Mouse (Mus musculus): ENCODE measurements at regions not wholly inside any gene's neighbourhood (a gene's known extent, or its start where the extent isn't known, plus 50 kb on each side); places are given as distances from the start of the nearest gene placed in this dataset.

GRCm38 (mm10) chr3:80546151-80546695 lies 256.4 kb downstream of the Gria2 start:
- no peak for DNase-seq (ENCODE audit: low spot score)

GRCm38 (mm10) chr3:80543783-80544182 lies 258.9 kb downstream of the Gria2 start:
- ATAC-seq (no peak), DNase-seq (ENCODE audit: low spot score) (no peak)
- H3K27ac ChIP-seq = no peak overlapping the region
- H3K36me3 ChIP-seq (ENCODE audit: insufficient read depth, low read length) = no peaks in the 10 kb centered on the region
- H3K9ac ChIP-seq (replicated peaks; ENCODE audit: low read length) = no peak overlapping the region
- no peaks in the 10 kb centered on the region for H3K9me3 ChIP-seq (ENCODE audit: low read length)
- no peaks in the 10 kb centered on the region for H3K4me1 ChIP-seq (ENCODE audit: insufficient read depth, low read length)
- H3K27me3 ChIP-seq (ENCODE audit: insufficient read depth, low read length) = no peaks in the 10 kb centered on the region
- no peak for TF ChIP-seq CTCF (IDR thresholded peaks at IDR 0.05; ENCODE audit: low read depth)
- no peak overlapping the region for H3K4me3 ChIP-seq (ENCODE audit: low read length)
- H3K4me2 ChIP-seq (ENCODE audit: low read depth, low read length) = no peak overlapping the region
- WGBS = 39% methylated on average over 1 of the region's 1 CpGs

More at GRCm38 (mm10) chr3:80546151-80546695, 256.4 kb downstream of the Gria2 start:
- no peaks in the 10 kb centered on the region for H3K36me3 ChIP-seq (ENCODE audit: insufficient read depth, low read length)
- H3K27me3 ChIP-seq (ENCODE audit: insufficient read depth, low read length) = no peaks in the 10 kb centered on the region
- H3K4me1 ChIP-seq (ENCODE audit: insufficient read depth, low read length) = no peaks in the 10 kb centered on the region
- TF ChIP-seq CTCF (IDR thresholded peaks at IDR 0.05; ENCODE audit: low read depth) = no peak
- no peak for ATAC-seq
- H3K9ac ChIP-seq (replicated peaks; ENCODE audit: low read length) = no peak overlapping the region
- no peak overlapping the region for H3K4me2 ChIP-seq (ENCODE audit: low read depth, low read length)
- H3K4me3 ChIP-seq (ENCODE audit: low read length) = no peak overlapping the region
- H3K9me3 ChIP-seq (ENCODE audit: low read length) = no peaks in the 10 kb centered on the region
- no peak overlapping the region for H3K27ac ChIP-seq

GRCm38 (mm10) chr3:80541382-80541781 lies 261.3 kb downstream of the Gria2 start:
- no peak for DNase-seq (ENCODE audit: low spot score)
- H3K4me3 ChIP-seq (ENCODE audit: low read length) = no peak overlapping the region
- H3K27me3 ChIP-seq (ENCODE audit: insufficient read depth, low read length) = no peaks in the 10 kb centered on the region
- H3K9ac ChIP-seq (replicated peaks; ENCODE audit: low read length) = no peak overlapping the region
- H3K4me1 ChIP-seq (ENCODE audit: insufficient read depth, low read length) = no peaks in the 10 kb centered on the region
- ATAC-seq = no peak
- H3K9me3 ChIP-seq (ENCODE audit: low read length) = no peaks in the 10 kb centered on the region
- H3K27ac ChIP-seq = no peak overlapping the region
- H3K4me2 ChIP-seq (ENCODE audit: low read depth, low read length) = no peak overlapping the region
- H3K36me3 ChIP-seq (ENCODE audit: insufficient read depth, low read length) = no peaks in the 10 kb centered on the region
- no peak for TF ChIP-seq CTCF (IDR thresholded peaks at IDR 0.05; ENCODE audit: low read depth)

GRCm38 (mm10) chr3:80533706-80534349 lies 268.8 kb downstream of the Gria2 start:
- no peak overlapping the region for H3K4me2 ChIP-seq (ENCODE audit: low read depth, low read length)
- no peaks in the 10 kb centered on the region for H3K9me3 ChIP-seq (ENCODE audit: low read length)
- H3K9ac ChIP-seq (replicated peaks; ENCODE audit: low read length) = no peak overlapping the region
- ATAC-seq = no peak
- no peaks in the 10 kb centered on the region for H3K4me1 ChIP-seq (ENCODE audit: insufficient read depth, low read length)
- H3K27me3 ChIP-seq (ENCODE audit: insufficient read depth, low read length) = no peaks in the 10 kb centered on the region
- H3K27ac ChIP-seq = no peak overlapping the region
- H3K36me3 ChIP-seq (ENCODE audit: insufficient read depth, low read length) = no peaks in the 10 kb centered on the region
- no peak overlapping the region for H3K4me3 ChIP-seq (ENCODE audit: low read length)
- WGBS = 73% methylated on average over 4 of the region's 4 CpGs
- no peak for TF ChIP-seq CTCF (IDR thresholded peaks at IDR 0.05; ENCODE audit: low read depth)
- no peak for DNase-seq (ENCODE audit: low spot score)

GRCm38 (mm10) chr3:80514026-80514425 lies 288.6 kb downstream of the Gria2 start:
- DNase-seq (ENCODE audit: low spot score) = peak; percentile 7
- Histone ChIP-seq H3K9me3 (ENCODE audit: low read length) (no peaks in the 10 kb centered on the region), H3K27ac (no peak overlapping the region), H3K4me2 (ENCODE audit: low read depth, low read length) (no peak overlapping the region), H3K36me3 (ENCODE audit: insufficient read depth, low read length) (no peaks in the 10 kb centered on the region), H3K4me3 (ENCODE audit: low read length) (no peak overlapping the region), H3K27me3 (ENCODE audit: insufficient read depth, low read length) (no peaks in the 10 kb centered on the region), H3K9ac (replicated peaks; ENCODE audit: low read length) (no peak overlapping the region), H3K4me1 (ENCODE audit: insufficient read depth, low read length) (no peaks in the 10 kb centered on the region)
- WGBS = 28% methylated on average over 1 of the region's 1 CpGs
- ATAC-seq = no peak
- no peak for TF ChIP-seq CTCF (IDR thresholded peaks at IDR 0.05; ENCODE audit: low read depth)

GRCm38 (mm10) chr3:80509185-80509584 lies 293.4 kb downstream of the Gria2 start:
- no peak for ATAC-seq
- 89% methylated on average over 1 of the region's 1 CpGs for WGBS

GRCm38 (mm10) chr3:80506701-80507100 lies 295.9 kb downstream of the Gria2 start:
- 20% methylated on average over 1 of the region's 1 CpGs for WGBS
- no peaks in the 10 kb centered on the region for H3K4me1 ChIP-seq (ENCODE audit: insufficient read depth, low read length)
- H3K4me2 ChIP-seq (ENCODE audit: low read depth, low read length) = no peak overlapping the region
- DNase-seq (ENCODE audit: low spot score) (no peak), ATAC-seq (no peak)
- no peaks in the 10 kb centered on the region for H3K9me3 ChIP-seq (ENCODE audit: low read length)
- no peaks in the 10 kb centered on the region for H3K36me3 ChIP-seq (ENCODE audit: insufficient read depth, low read length)
- H3K4me3 ChIP-seq (ENCODE audit: low read length) = no peak overlapping the region
- H3K27me3 ChIP-seq (ENCODE audit: insufficient read depth, low read length) = no peaks in the 10 kb centered on the region
- TF ChIP-seq CTCF (IDR thresholded peaks at IDR 0.05; ENCODE audit: low read depth) = no peak
- H3K27ac ChIP-seq = no peak overlapping the region
- no peak overlapping the region for H3K9ac ChIP-seq (replicated peaks; ENCODE audit: low read length)

More at GRCm38 (mm10) chr3:80509185-80509584, 293.4 kb downstream of the Gria2 start:
- no peaks in the 10 kb centered on the region for H3K36me3 ChIP-seq (ENCODE audit: insufficient read depth, low read length)
- H3K4me2 ChIP-seq (ENCODE audit: low read depth, low read length) = no peak overlapping the region
- H3K27ac ChIP-seq = no peak overlapping the region
- no peaks in the 10 kb centered on the region for H3K4me1 ChIP-seq (ENCODE audit: insufficient read depth, low read length)
- no peak overlapping the region for H3K9ac ChIP-seq (replicated peaks; ENCODE audit: low read length)
- TF ChIP-seq CTCF (IDR thresholded peaks at IDR 0.05; ENCODE audit: low read depth) = no peak
- H3K4me3 ChIP-seq (ENCODE audit: low read length) = no peak overlapping the region
- no peaks in the 10 kb centered on the region for H3K27me3 ChIP-seq (ENCODE audit: insufficient read depth, low read length)
- no peak for DNase-seq (ENCODE audit: low spot score)
- H3K9me3 ChIP-seq (ENCODE audit: low read length) = no peaks in the 10 kb centered on the region
